Mouse (Mus musculus) adrenal gland, postnatal 10 days (tissue): ENCODE results near the gene Gm4216. TPM values are rescaled to one million over a fixed set of nuclear protein-coding genes. Genes with fewer than 3 reads are reported as not detected.
"Not testable (repeated sequence)": the region's sequence is repeated elsewhere in the genome, so short reads cannot be mapped to it uniquely, and the experiment has no call there.

ENCODE experiments used
- DNase-seq: peaks from one replicate; pipeline ENCODE4 v3.0.0; 2021; ENCODE audit warnings: mixed read lengths
- long read RNA-seq, 2 experiments: library from polyadenylated mRNA; stranded (forward); transcript quantifications; one replicate each; pipeline ENCODE4 v2.0.0; 2021
- total RNA-seq, 2 experiments: library from RNA; stranded (reverse); gene quantifications; 2 replicates each; pipeline ENCODE4 v1.2.3; 2021

The Gm4216 gene
- total RNA-seq, result not detected
- long read RNA-seq, experiment 1, result 0 reads
- long read RNA-seq, experiment 2, result 0 reads

GRCm38 (mm10) chr7:23019823-23020222, at the start of gene Gm4216:
Gm4216 (minus strand) TSS chr7:23019923.
- DNase-seq, result not testable (repeated sequence)

- DNase-seq, result not testable (repeated sequence)
Measured at GRCm38 (mm10) chr7:23067356-23067755, 47.6 kb upstream of the Gm4216 start, which contains the start of gene Gm8720. Gm8720 (minus strand) TSS chr7:23067456.

GRCm38 (mm10) chr7:23055240-23055639, 35.5 kb upstream of the Gm4216 start, which contains the start of gene Vmn1r163:
Vmn1r163 (plus strand) TSS chr7:23055540.
- DNase-seq, result not testable (repeated sequence)

GRCm38 (mm10) chr7:22984573-22984972, 35.1 kb downstream of the Gm4216 start, which contains the start of gene Gm4214:
Gm4214 (minus strand) TSS chr7:22984673.
- not testable (repeated sequence) for DNase-seq

Other genes starting within 250 kb of the Gm4216 start
- gene Vmn1r158, start 229.1 kb downstream of the Gm4216 start, total RNA-seq, result not detected
- not detected for gene Vmn1r159, start 176.3 kb downstream of the Gm4216 start, total RNA-seq
- not detected for gene Vmn1r160, start 148.7 kb downstream of the Gm4216 start, total RNA-seq
- gene Gm4214, start 35.2 kb downstream of the Gm4216 start, total RNA-seq, result not detected
- gene Vmn1r163, start 35.6 kb upstream of the Gm4216 start, total RNA-seq, result not detected
- not detected for gene Gm8720, start 47.5 kb upstream of the Gm4216 start, total RNA-seq
- not detected for gene Gm10662, start 124.6 kb upstream of the Gm4216 start, total RNA-seq
- gene Vmn1r165, start 197.4 kb upstream of the Gm4216 start, total RNA-seq, result not detected
- gene Vmn1r166, start 231.8 kb upstream of the Gm4216 start, total RNA-seq, result not detected